Mouse (Mus musculus) liver, embryonic 14.5 days (tissue): Measurements from ENCODE around the gene Rassf3. TPM values are rescaled to one million over a fixed set of nuclear protein-coding genes. Genes with fewer than 3 reads are reported as not detected.

Experiments
- ATAC-seq: fragments of 200-750 bp; cut with Nextera tagmentation; 2 replicates; pipeline ENCODE4 v1.8.0; 2017; ENCODE audit warnings: moderate number of reproducible peaks, mild to moderate bottlenecking, moderate library complexity; ENCODE audit not compliant: insufficient read depth
- DNase-seq, 3 experiments: peaks; one replicate each; pipeline ENCODE4 v3.0.0-alpha.2; 2012 to 2013; ENCODE audit warnings: low read depth in 3 of 3, low spot score in 3 of 3
- H3K27ac ChIP-seq: fragments of 300-500 bp; sonication (generic); 2 replicates; pipeline ENCODE4 v1.5.1; 2014; ENCODE audit warnings: moderate library complexity, mild to moderate bottlenecking, control low read depth, inconsistent platforms
- H3K27me3 ChIP-seq: fragments of 300-500 bp; sonication (generic); 2 replicates; pipeline ENCODE4 v1.6.1; 2014; ENCODE audit warnings: mild to moderate bottlenecking, low read length, moderate library complexity; ENCODE audit not compliant: control insufficient read depth, insufficient read depth
- H3K36me3 ChIP-seq: fragments of 300-500 bp; sonication (generic); replicated peaks from 2 replicates; pipeline ENCODE4 v1.6.1; 2014; ENCODE audit warnings: low read depth; ENCODE audit not compliant: control insufficient read depth, insufficient read depth
- H3K4me1 ChIP-seq, 2 experiments: fragments of 200-500 bp in 1 of 2; fragments of 300-500 bp in 1 of 2; sonication (generic) in 1 of 2; replicated peaks; 2 replicates each; pipeline ENCODE4 v1.6.1; 2012 to 2014; ENCODE audit warnings: antibody characterized with exemption in 1 of 2, inconsistent platforms in 1 of 2, low read length in 1 of 2; ENCODE audit not compliant: control insufficient read depth in 2 of 2, insufficient read depth in 2 of 2
- H3K4me2 ChIP-seq: fragments of 300-500 bp; sonication (generic); 2 replicates; pipeline ENCODE4 v1.6.1; 2014; ENCODE audit warnings: low read depth, mild to moderate bottlenecking, control low read depth, moderate library complexity
- H3K4me3 ChIP-seq, 2 experiments: fragments of 200-500 bp in 1 of 2; fragments of 300-500 bp in 1 of 2; sonication (generic) in 1 of 2; 2 replicates each; pipeline ENCODE4 v1.5.1; 2012 to 2014; ENCODE audit warnings: low read depth in 2 of 2, low read length in 2 of 2, mild to moderate bottlenecking in 2 of 2, control low read depth in 1 of 2, inconsistent platforms in 1 of 2, moderate library complexity in 1 of 2; ENCODE audit not compliant: insufficient read depth in 1 of 2
- H3K9ac ChIP-seq: fragments of 300-500 bp; sonication (generic); replicated peaks from 2 replicates; pipeline ENCODE4 v1.6.1; 2014; ENCODE audit warnings: mild to moderate bottlenecking, control low read depth, moderate library complexity
- H3K9me3 ChIP-seq: fragments of 300-500 bp; sonication (generic); 2 replicates; pipeline ENCODE4 v1.6.1; 2016; ENCODE audit warnings: low read length, mixed read lengths; ENCODE audit not compliant: control insufficient read depth
- CTCF ChIP-seq: IDR thresholded peaks from 2 replicates; pipeline ENCODE4 v1.5.1; 2016; ENCODE audit warnings: antibody characterized with exemption, low read depth, control low read depth
- EP300 ChIP-seq: IDR thresholded peaks from 2 replicates; pipeline ENCODE4 v1.6.1; 2016; ENCODE audit warnings: antibody characterized with exemption, low read depth
- WGBS: fragments of 180-500 bp; shearing (Covaris S2); extraction: QIAGEN DNeasy Blood & Tissue Kit; methylation state at CpG from one replicate; pipeline ENCODE4 v1.1.7; 2014; ENCODE audit not compliant: insufficient replicate concordance; 5-methylcytosine and 5-hydroxymethylcytosine counted together
- polyA plus RNA-seq, 2 experiments: library from polyadenylated mRNA; depleted of rRNA in 1 of 2; stranded (reverse) in 1 of 2; unstranded in 1 of 2; fragments of >200 nt; fragmentation: Nextera tagmentation in 1 of 2; extraction: Ambion mirVana in 1 of 2; gene quantifications; 2 replicates each; pipeline versions ENCODE4 v1.2.1 to v1.2.3; 2012 to 2014

Gene Rassf3
- polyA plus RNA-seq, 2 experiments: 7.9 to 8.6 TPM

- DNase-seq: no peak
These were observed 55.1 kb downstream of the Rassf3 start for GRCm38 (mm10) chr10:121421023-121421422.

GRCm38 (mm10) chr10:121419640-121420470, 56.3 kb downstream of the Rassf3 start:
- Histone ChIP-seq H3K9ac (no peak overlapping the region), H3K27me3 (no peaks in the 10 kb centered on the region), H3K27ac (no peak overlapping the region), H3K9me3 (no peaks in the 10 kb centered on the region), H3K4me1 (peaks cover 0 to 13% of the 10 kb centered on the region in 2 experiments; a peak in 3 of 4 replicates), H3K4me2 (no peak overlapping the region), H3K4me3 (no peak overlapping the region), H3K36me3 (no peaks in the 10 kb centered on the region)
- peak; percentile 49; the same call in 1 of the 2 replicates for ATAC-seq
- 52% methylated on average over 22 of the region's 22 CpGs for WGBS
- DNase-seq: no peak
- TF ChIP-seq EP300: no peak
- TF ChIP-seq CTCF: no peak

More at GRCm38 (mm10) chr10:121421023-121421422, 55.1 kb downstream of the Rassf3 start:
- Histone ChIP-seq H3K4me1 (peaks cover 0 to 16% of the 10 kb centered on the region in 2 experiments; a peak in 3 of 4 replicates), H3K9ac (no peak overlapping the region), H3K27ac (no peak overlapping the region), H3K4me2 (no peak overlapping the region), H3K4me3 (no peak overlapping the region), H3K9me3 (no peaks in the 10 kb centered on the region), H3K27me3 (no peaks in the 10 kb centered on the region), H3K36me3 (no peaks in the 10 kb centered on the region)
- 76% methylated on average over 9 of the region's 9 CpGs for WGBS
- no peak for TF ChIP-seq CTCF
- no peak for TF ChIP-seq EP300
- ATAC-seq: no peak

GRCm38 (mm10) chr10:121418835-121419234, 57.3 kb downstream of the Rassf3 start:
- ATAC-seq: no peak
- TF ChIP-seq CTCF (no peak), EP300 (no peak)
- 76% methylated on average over 14 of the region's 14 CpGs for WGBS
- H3K36me3 ChIP-seq: no peaks in the 10 kb centered on the region
- no peaks in the 10 kb centered on the region for H3K27me3 ChIP-seq
- no peak overlapping the region for H3K4me3 ChIP-seq
- DNase-seq: no peak
- H3K27ac ChIP-seq: no peak overlapping the region
- no peak overlapping the region for H3K9ac ChIP-seq
- no peak overlapping the region for H3K4me2 ChIP-seq
- H3K9me3 ChIP-seq: no peaks in the 10 kb centered on the region
- peaks cover 0 to 10% of the 10 kb centered on the region in 2 experiments; a peak in 3 of 4 replicates for H3K4me1 ChIP-seq

GRCm38 (mm10) chr10:121414127-121414526, 62.0 kb downstream of the Rassf3 start:
- Histone ChIP-seq H3K9ac (no peak overlapping the region), H3K36me3 (no peaks in the 10 kb centered on the region), H3K27ac (no peak overlapping the region), H3K27me3 (no peaks in the 10 kb centered on the region), H3K4me3 (no peak overlapping the region), H3K4me2 (no peak overlapping the region), H3K9me3 (no peaks in the 10 kb centered on the region), H3K4me1 (peaks cover 0 to 2% of the 10 kb centered on the region in 2 experiments; a peak in 1 of 4 replicates)
- ATAC-seq (no peak), DNase-seq (no peak)
- TF ChIP-seq EP300 (no peak), CTCF (no peak)
- 80% methylated on average over 13 of the region's 13 CpGs for WGBS

GRCm38 (mm10) chr10:121412824-121413223, 63.3 kb downstream of the Rassf3 start:
- no peak overlapping the region for H3K27ac ChIP-seq
- 68% methylated on average over 17 of the region's 17 CpGs for WGBS
- H3K4me2 ChIP-seq: no peak overlapping the region
- DNase-seq: no peak
- no peaks in the 10 kb centered on the region for H3K4me1 ChIP-seq
- H3K9me3 ChIP-seq: no peaks in the 10 kb centered on the region
- no peak for ATAC-seq
- no peak overlapping the region for H3K4me3 ChIP-seq
- TF ChIP-seq CTCF (no peak), EP300 (no peak)
- no peaks in the 10 kb centered on the region for H3K36me3 ChIP-seq
- H3K9ac ChIP-seq: no peak overlapping the region
- no peaks in the 10 kb centered on the region for H3K27me3 ChIP-seq
